Mouse (Mus musculus) liver, postnatal 0 days (tissue): ENCODE measurements around the gene Gabrb3.

Source experiments
- CTCF ChIP-seq: sonication (generic); IDR thresholded peaks from 2 replicates; pipeline ENCODE4 v1.5.1; 2016; ENCODE audit warnings: antibody characterized with exemption, low read depth
- EP300 ChIP-seq: IDR thresholded peaks from 2 replicates; pipeline ENCODE4 v1.6.1; 2016; ENCODE audit warnings: antibody characterized with exemption, low read depth, mild to moderate bottlenecking

- TF ChIP-seq CTCF (no peak), EP300 (no peak)
These were observed 171.2 kb downstream of the Gabrb3 start for GRCm38 (mm10) chr7:57590451-57591248.
